Mouse (Mus musculus): ENCODE data around the gene Cby3. TPM values are rescaled to one million over a fixed set of nuclear protein-coding genes. Genes with fewer than 3 reads are reported as not detected.
A peak's percentile ranks its signal among the peaks of the same experiment; 100 is the strongest.
"Not testable (repeated sequence)": the region's sequence is repeated elsewhere in the genome, so short reads cannot be mapped to it uniquely, and the experiment has no call there.

The Cby3 gene
- not detected for polyA plus RNA-seq (2017; shearing (Covaris generic))

- ATAC-seq, result no peak
Measured at GRCm38 (mm10) chr11:50354162-50354561, at the start of gene Cby3. Gene Cby3, plus strand, starts transcription at chr11:50354462.

- no peak for ATAC-seq
Measured at GRCm38 (mm10) chr11:50312803-50313202, 41.5 kb upstream of the Cby3 start.

GRCm38 (mm10) chr11:50319343-50319742, 34.9 kb upstream of the Cby3 start:
- ATAC-seq, result not testable (repeated sequence)

GRCm38 (mm10) chr11:50321239-50321638, 33.0 kb upstream of the Cby3 start:
- no peak for ATAC-seq

GRCm38 (mm10) chr11:50322345-50322744, 31.9 kb upstream of the Cby3 start:
- ATAC-seq, result no peak

- ATAC-seq, result no peak
Measured at GRCm38 (mm10) chr11:50323843-50324242, 30.4 kb upstream of the Cby3 start.

GRCm38 (mm10) chr11:50324751-50325471, 29.4 kb upstream of the Cby3 start:
- ATAC-seq, result no peak

GRCm38 (mm10) chr11:50325496-50326301, 28.6 kb upstream of the Cby3 start, which contains the start of gene Canx:
Gene Canx, minus strand, starts transcription at chr11:50325673.
- ATAC-seq, result peak; percentile 98

GRCm38 (mm10) chr11:50326302-50326966, 27.8 kb upstream of the Cby3 start:
- ATAC-seq, result no peak

- ATAC-seq, result no peak
Measured at GRCm38 (mm10) chr11:50328075-50328625, 26.1 kb upstream of the Cby3 start.

- no peak for ATAC-seq
Measured at GRCm38 (mm10) chr11:50329378-50329777, 24.9 kb upstream of the Cby3 start.

- ATAC-seq, result no peak
Measured at GRCm38 (mm10) chr11:50333181-50333580, 21.1 kb upstream of the Cby3 start.

- no peak for ATAC-seq
Measured at GRCm38 (mm10) chr11:50336126-50336525, 18.1 kb upstream of the Cby3 start.

- ATAC-seq, result no peak
Measured at GRCm38 (mm10) chr11:50336891-50337290, 17.4 kb upstream of the Cby3 start.

GRCm38 (mm10) chr11:50345486-50345885, 8.8 kb upstream of the Cby3 start:
- no peak for ATAC-seq

GRCm38 (mm10) chr11:50346256-50347032, 7.8 kb upstream of the Cby3 start:
- no peak for ATAC-seq

- no peak for ATAC-seq
Measured at GRCm38 (mm10) chr11:50352177-50352576, 2.1 kb upstream of the Cby3 start.

GRCm38 (mm10) chr11:50354851-50355250, 589 bp downstream of the Cby3 start:
- ATAC-seq, result no peak

GRCm38 (mm10) chr11:50355395-50355794, 1.1 kb downstream of the Cby3 start:
- ATAC-seq, result no peak

- peak; percentile 23 for ATAC-seq
Measured at GRCm38 (mm10) chr11:50358950-50359861, 4.9 kb downstream of the Cby3 start.

- not testable (repeated sequence) for ATAC-seq
Measured at GRCm38 (mm10) chr11:50361282-50361681, 7.0 kb downstream of the Cby3 start.
